In the genomic region with DNA sequence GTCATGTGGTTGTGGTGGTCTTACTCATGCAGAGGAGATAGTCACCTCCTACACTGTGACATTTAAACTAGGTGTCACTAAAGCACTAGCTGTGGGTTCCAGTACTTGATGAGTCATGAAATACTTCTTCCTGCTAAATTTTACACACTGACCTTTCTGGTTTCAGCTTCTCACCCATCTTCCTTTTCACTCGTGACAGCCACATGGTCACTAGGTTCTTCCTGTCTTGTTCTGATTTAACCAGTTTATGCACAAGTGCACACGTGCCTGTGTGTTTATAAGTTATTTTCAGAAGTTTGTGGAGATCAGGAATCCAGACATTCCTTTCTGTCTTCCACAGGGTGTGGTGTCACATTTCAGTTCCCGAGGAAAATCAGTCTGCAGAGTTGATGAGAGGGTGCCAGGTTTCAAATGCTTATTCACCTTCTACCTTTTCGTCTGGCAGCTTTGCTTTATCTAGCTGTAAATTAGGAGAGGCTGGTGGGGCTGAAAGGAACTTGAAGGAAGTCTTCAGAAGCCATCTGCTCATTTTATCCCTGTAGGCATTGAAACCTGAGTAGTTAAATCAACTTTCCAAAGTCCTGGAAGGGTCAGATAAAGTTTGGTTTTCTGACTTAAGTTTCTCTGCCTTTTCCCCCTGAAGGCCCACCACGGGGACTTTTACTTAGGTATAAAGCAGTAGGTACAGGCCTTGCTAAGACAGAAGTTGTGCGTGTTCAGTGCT, we compare ENCODE assay signal across 12 mouse cellular contexts.
DNase-seq lines count a peak whose midpoint lies in the region; ATAC-seq and TF ChIP-seq lines count a peak whose summit lies in the region.
"Had no signal": no experiment of that assay in that cellular context is flagged by ENCODE, and none has a peak within 500 bp of the region (broad histone marks: within the 10 kb centered on the region; RNA-seq: fewer than 3 reads in every experiment).

No protein-coding gene starts in this region.

- 49% methylated on average over 6 of the region's 6 CpGs for WGBS in hindbrain, embryonic 12.5 days
- WGBS in hindbrain, embryonic 16.5 days, result 61% methylated on average over 6 of the region's 6 CpGs
- WGBS in limb, embryonic 13.5 days, result 13% methylated on average over 6 of the region's 6 CpGs

- no peaks in the 10 kb centered on the region for H3K27me3 ChIP-seq in hindbrain, embryonic 12.5 days
- no peaks in the 10 kb centered on the region for H3K27me3 ChIP-seq in hindbrain, embryonic 16.5 days (replicated peaks; ENCODE audit: control insufficient read depth, insufficient read depth, low read length)
- H3K27me3 ChIP-seq in limb, embryonic 13.5 days, result no peaks in the 10 kb centered on the region

- H3K4me2 ChIP-seq in hindbrain, embryonic 12.5 days (replicated peaks), result no peak overlapping the region
- H3K4me2 ChIP-seq in hindbrain, embryonic 16.5 days (ENCODE audit: low read length), result no peak overlapping the region
- peak overlapping the region; percentile 19 for H3K4me2 ChIP-seq in limb, embryonic 13.5 days (replicated peaks)
- H3K4me2 ChIP-seq: hindbrain, embryonic 14.5 days had no signal

- peaks cover 5% of the 10 kb centered on the region; the same call in 1 of the 2 replicates for H3K4me1 ChIP-seq in hindbrain, embryonic 12.5 days
- H3K4me1 ChIP-seq in hindbrain, embryonic 16.5 days (ENCODE audit: control insufficient read depth, insufficient read depth, low read depth, low read length), result no peaks in the 10 kb centered on the region
- peaks cover 32% of the 10 kb centered on the region for H3K4me1 ChIP-seq in bone marrow macrophage, adult 2 months (ENCODE audit: control insufficient read depth, insufficient read depth, low read length)
- peaks cover 50% of the 10 kb centered on the region for H3K4me1 ChIP-seq in limb, embryonic 13.5 days

- no peaks in the 10 kb centered on the region for H3K36me3 ChIP-seq in hindbrain, embryonic 12.5 days
- H3K36me3 ChIP-seq in hindbrain, embryonic 16.5 days (ENCODE audit: control insufficient read depth, insufficient read depth, low read length), result no peaks in the 10 kb centered on the region
- H3K36me3 ChIP-seq in limb, embryonic 13.5 days, result no peaks in the 10 kb centered on the region

- no peak for ATAC-seq in hindbrain, embryonic 12.5 days (ENCODE audit: low FRiP score)
- ATAC-seq in hindbrain, embryonic 16.5 days, result no peak
- peak; percentile 29 for ATAC-seq in CD4-positive, CD25-positive, alpha-beta regulatory T cell, adult 4 months
- 0 out of 2 replicates have a peak, but pooled peaks have one; percentile 26 for ATAC-seq in limb, embryonic 13.5 days (ENCODE audit: low FRiP score, low read depth)
- ATAC-seq: forebrain, embryonic 14.5 days had no signal

- no peak overlapping the region for H3K9ac ChIP-seq in hindbrain, embryonic 12.5 days
- no peak overlapping the region for H3K9ac ChIP-seq in hindbrain, embryonic 16.5 days (ENCODE audit: low read depth, low read length)
- H3K9ac ChIP-seq in limb, embryonic 13.5 days, result no peak overlapping the region
- H3K9ac ChIP-seq: hindbrain, embryonic 14.5 days had no signal

- H3K4me3 ChIP-seq in hindbrain, embryonic 12.5 days, result no peak overlapping the region
- H3K4me3 ChIP-seq in hindbrain, embryonic 16.5 days (ENCODE audit: low read length), result no peak overlapping the region
- no peak overlapping the region for H3K4me3 ChIP-seq in bone marrow macrophage, adult 2 months (ENCODE audit: insufficient read depth, low read length)
- no peak overlapping the region for H3K4me3 ChIP-seq in limb, embryonic 13.5 days

- 0 out of 2 replicates have a peak overlapping the region, but pooled peaks have one; percentile 19 for H3K27ac ChIP-seq in hindbrain, embryonic 12.5 days
- no peak overlapping the region for H3K27ac ChIP-seq in hindbrain, embryonic 16.5 days (ENCODE audit: low read depth, low read length)
- peak overlapping the region; percentile 9; the same call in 1 of the 2 replicates for H3K27ac ChIP-seq in bone marrow macrophage, adult 2 months (ENCODE audit: insufficient read depth, low read depth, low read length)
- peak overlapping the region; percentile 56; the same call in 1 of the 2 replicates for H3K27ac ChIP-seq in limb, embryonic 13.5 days
- H3K27ac ChIP-seq: hindbrain, embryonic 14.5 days had no signal

- H3K9me3 ChIP-seq in hindbrain, embryonic 12.5 days (replicated peaks), result no peaks in the 10 kb centered on the region
- no peaks in the 10 kb centered on the region for H3K9me3 ChIP-seq in hindbrain, embryonic 16.5 days (ENCODE audit: control insufficient read depth, low read length)
- H3K9me3 ChIP-seq in limb, embryonic 13.5 days, result no peaks in the 10 kb centered on the region

- no peak for TF ChIP-seq POLR2A in bone marrow macrophage, adult 2 months (IDR thresholded peaks at IDR 0.05; ENCODE audit: borderline replicate concordance, low read depth, low read length)

- no peak for DNase-seq in right cerebral cortex, postnatal 36 days (ENCODE audit: low spot score in 2 of 2)
- no peak for DNase-seq in layer of hippocampus, adult 11-12 months (ENCODE audit: low spot score)
- no peak for DNase-seq in right cerebral cortex, postnatal 25 days
- DNase-seq: lung, postnatal 14 days; thymus, postnatal 14 days had no signal

- no peak for TF ChIP-seq CTCF in bone marrow macrophage, adult 2 months (IDR thresholded peaks at IDR 0.05; ENCODE audit: low read depth, low read length)

Comparison
In these comparisons a context has a peak if more than half of its experiments do, and no peak if none do; other contexts are left out.
1. ATAC-seq: peak in CD4-positive, CD25-positive, alpha-beta regulatory T cell, adult 4 months (single experiment) and limb, embryonic 13.5 days (single experiment); none in hindbrain, embryonic 12.5 days (single experiment) and hindbrain, embryonic 16.5 days (single experiment).